Mouse (Mus musculus): ENCODE results near the gene Gm28051. TPM values are rescaled to one million over a fixed set of nuclear protein-coding genes. Genes with fewer than 3 reads are reported as not detected.

The Gm28051 gene
- polyA plus RNA-seq, 1 experiment, result not detected

DNA sequence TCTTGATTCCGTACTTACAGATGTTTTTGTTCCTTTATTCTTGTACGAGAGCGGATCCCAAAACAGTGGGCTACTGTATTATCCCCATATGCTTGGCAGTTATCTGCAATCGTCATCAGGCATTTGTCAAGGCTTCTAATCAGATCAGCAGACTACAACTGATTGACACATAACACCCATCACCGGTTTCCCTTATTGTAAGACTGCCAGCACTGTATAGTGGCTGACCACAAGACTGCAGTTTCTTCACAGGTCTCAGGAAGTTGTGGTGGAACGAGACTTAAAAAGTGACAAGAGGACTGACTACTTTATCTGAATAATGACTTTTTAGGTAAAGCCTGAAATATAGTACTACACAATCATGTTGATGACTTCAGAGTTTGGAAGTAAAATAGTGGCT is 12.7 kb downstream of the Gm28051 start:
- Histone ChIP-seq H3K27me3 (ENCODE audit: control insufficient read depth, insufficient read depth, low read length) (no peaks in the 10 kb centered on the region), H3K36me3 (ENCODE audit: control insufficient read depth, insufficient read depth, low read length) (0 out of 2 replicates have a peak, but pooled peaks cover 3% of the 10 kb centered on the region), H3K4me1 (replicated peaks; ENCODE audit: control insufficient read depth, insufficient read depth, low read length) (peaks cover 10% of the 10 kb centered on the region), H3K4me3 (ENCODE audit: control insufficient read depth, insufficient read depth, low read length) (no peak overlapping the region), H3K27ac (ENCODE audit: control insufficient read depth, insufficient read depth, low read length) (no peak overlapping the region)
- no peak for TF ChIP-seq CTCF (IDR thresholded peaks at IDR 0.05; ENCODE audit: borderline replicate concordance, control insufficient read depth, extremely low read depth, insufficient read depth, low read length, poor library complexity)
- no peak for DNase-seq
- 7% methylated on average over 6 of the region's 6 CpGs for WGBS

DNA sequence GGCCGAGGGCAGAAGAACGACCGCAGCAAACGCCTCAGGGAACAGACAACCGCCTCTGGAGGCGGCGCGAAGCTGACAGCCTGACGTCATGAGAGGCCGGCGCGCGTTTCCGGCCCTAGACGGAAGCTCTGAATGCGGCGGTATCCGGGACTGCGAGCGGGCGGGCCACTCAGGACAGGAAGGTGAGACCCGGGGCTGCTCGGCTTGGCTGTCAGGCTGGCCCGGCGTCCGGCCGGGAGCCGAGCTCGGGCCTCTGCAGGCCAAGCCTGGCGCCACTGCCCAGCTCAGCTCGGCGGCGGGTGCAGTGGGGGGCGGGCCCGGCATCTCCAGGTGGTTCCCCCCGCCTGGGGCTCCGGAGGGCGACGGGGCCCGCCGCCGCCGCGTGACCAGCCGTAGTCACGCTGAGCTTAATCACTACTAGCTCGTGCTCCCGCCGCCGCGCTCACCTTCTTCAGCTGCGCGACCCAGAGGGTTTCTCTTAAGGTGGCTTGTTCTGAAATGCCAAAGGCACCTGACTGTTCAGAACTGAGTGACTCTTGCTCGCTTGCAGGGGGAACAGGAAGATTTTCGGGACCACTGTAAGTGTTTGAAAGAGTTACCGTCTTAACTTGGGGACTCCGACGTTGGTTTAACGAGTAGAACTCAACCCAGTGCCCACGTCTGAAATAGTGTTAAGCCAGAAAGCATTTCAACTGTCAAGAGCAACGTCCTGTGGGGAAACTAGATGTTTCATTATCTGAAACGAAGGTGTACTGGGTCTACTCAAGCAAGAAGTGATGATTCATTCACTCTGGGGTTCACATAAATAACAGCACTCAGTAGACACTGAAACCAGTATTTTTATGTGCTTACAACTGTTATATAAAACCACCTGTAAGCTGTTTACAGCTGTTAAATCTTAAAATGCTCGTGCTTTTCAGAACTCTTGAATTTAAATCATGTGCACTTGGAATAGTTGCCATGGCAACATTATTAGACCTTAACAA is 13.7 kb downstream of the Gm28051 start, which contains the start of the genes Moap1 and Tmem251:
Moap1 (minus strand) TSS at position 73 of the 986 bp plus-strand sequence.
Tmem251 (plus strand) TSS at position 174 of the 986 bp plus-strand sequence.
- peaks cover 10% of the 10 kb centered on the region for H3K4me1 ChIP-seq (replicated peaks; ENCODE audit: control insufficient read depth, insufficient read depth, low read length)
- H3K27ac ChIP-seq (ENCODE audit: control insufficient read depth, insufficient read depth, low read length), result peak within 1 kb of the TSS; percentile 13; the same call in 1 of the 2 replicates
- under 1% methylated on average over 63 of the region's 63 CpGs for WGBS
- H3K36me3 ChIP-seq (ENCODE audit: control insufficient read depth, insufficient read depth, low read length), result 0 out of 2 replicates have a peak, but pooled peaks cover 3% of the 10 kb centered on the region
- H3K4me3 ChIP-seq (ENCODE audit: control insufficient read depth, insufficient read depth, low read length), result peak within 1 kb of the TSS; percentile 75
- peak; percentile 90 for DNase-seq
- H3K27me3 ChIP-seq (ENCODE audit: control insufficient read depth, insufficient read depth, low read length), result no peaks in the 10 kb centered on the region
- 0 out of 2 replicates have a peak, but pooled peaks have one; percentile 10 for TF ChIP-seq CTCF (IDR thresholded peaks at IDR 0.05; ENCODE audit: borderline replicate concordance, control insufficient read depth, extremely low read depth, insufficient read depth, low read length, poor library complexity)
- TF ChIP-seq POLR2A (IDR thresholded peaks at IDR 0.05; ENCODE audit: control insufficient read depth, extremely low read depth, insufficient read depth, low read length, poor library complexity), result peak; percentile 76

DNA sequence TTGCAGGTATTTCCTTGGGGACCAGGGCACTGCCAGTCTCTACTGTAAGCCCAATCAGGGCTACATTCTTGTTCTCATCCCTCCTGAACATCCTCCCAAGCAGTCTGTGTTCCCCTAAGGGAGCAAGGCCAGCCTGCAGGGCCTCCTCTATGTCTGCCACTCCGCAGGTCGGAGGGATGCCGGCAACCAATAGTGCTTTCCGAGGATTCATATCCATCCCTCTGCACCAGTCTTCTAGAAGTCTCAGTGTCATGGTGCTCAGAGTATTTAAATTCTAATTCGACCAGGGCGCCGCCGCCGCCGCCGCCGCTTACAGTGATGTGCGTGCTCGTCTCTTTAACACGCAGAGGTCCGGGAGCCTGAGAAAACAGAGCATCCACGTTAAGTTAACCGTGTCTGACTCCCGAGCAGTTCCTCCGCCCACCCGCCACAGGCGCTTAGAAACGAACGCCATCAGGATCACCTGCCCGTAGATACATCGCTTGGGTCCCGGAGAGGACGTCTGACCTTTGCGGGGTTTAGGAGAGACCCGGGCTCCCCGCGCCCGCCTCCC is 14.5 kb downstream of the Gm28051 start:
- DNase-seq, result no peak
- Histone ChIP-seq H3K4me3 (ENCODE audit: control insufficient read depth, insufficient read depth, low read length) (peak overlapping the region; percentile 75), H3K36me3 (ENCODE audit: control insufficient read depth, insufficient read depth, low read length) (0 out of 2 replicates have a peak, but pooled peaks cover 3% of the 10 kb centered on the region), H3K27ac (ENCODE audit: control insufficient read depth, insufficient read depth, low read length) (peak overlapping the region; percentile 13; the same call in 1 of the 2 replicates), H3K4me1 (replicated peaks; ENCODE audit: control insufficient read depth, insufficient read depth, low read length) (peaks cover 10% of the 10 kb centered on the region), H3K27me3 (ENCODE audit: control insufficient read depth, insufficient read depth, low read length) (no peaks in the 10 kb centered on the region)
- WGBS, result 1% methylated on average over 33 of the region's 33 CpGs
- no peak for TF ChIP-seq CTCF (IDR thresholded peaks at IDR 0.05; ENCODE audit: borderline replicate concordance, control insufficient read depth, extremely low read depth, insufficient read depth, low read length, poor library complexity)
- TF ChIP-seq POLR2A (IDR thresholded peaks at IDR 0.05; ENCODE audit: control insufficient read depth, extremely low read depth, insufficient read depth, low read length, poor library complexity), result no peak

DNA sequence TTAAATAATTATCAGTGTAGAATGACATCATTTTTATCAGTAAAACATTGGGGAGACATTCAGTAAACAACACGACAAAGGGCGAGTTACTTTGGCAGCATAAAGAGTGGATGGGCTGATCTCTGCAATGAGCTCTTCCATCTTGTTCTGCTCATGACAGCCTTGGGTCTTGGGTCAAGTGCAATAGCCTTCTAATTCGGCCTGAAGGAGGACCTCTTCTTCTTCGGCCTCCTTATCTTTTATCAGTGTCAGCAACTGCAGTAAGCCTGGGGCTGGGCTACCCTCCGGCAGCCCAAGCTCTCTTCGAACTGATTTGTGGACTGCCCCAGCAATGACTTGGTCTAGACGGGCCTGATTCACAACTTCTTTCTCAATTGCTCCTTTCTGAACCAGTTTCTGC is 15.5 kb downstream of the Gm28051 start:
- 0 out of 2 replicates have a peak, but pooled peaks cover 3% of the 10 kb centered on the region for H3K36me3 ChIP-seq (ENCODE audit: control insufficient read depth, insufficient read depth, low read length)
- H3K27me3 ChIP-seq (ENCODE audit: control insufficient read depth, insufficient read depth, low read length), result no peaks in the 10 kb centered on the region
- no peak for DNase-seq
- TF ChIP-seq POLR2A (IDR thresholded peaks at IDR 0.05; ENCODE audit: control insufficient read depth, extremely low read depth, insufficient read depth, low read length, poor library complexity) (no peak), CTCF (IDR thresholded peaks at IDR 0.05; ENCODE audit: borderline replicate concordance, control insufficient read depth, extremely low read depth, insufficient read depth, low read length, poor library complexity) (no peak)
- H3K4me1 ChIP-seq (replicated peaks; ENCODE audit: control insufficient read depth, insufficient read depth, low read length), result peaks cover 10% of the 10 kb centered on the region
- H3K27ac ChIP-seq (ENCODE audit: control insufficient read depth, insufficient read depth, low read length), result no peak overlapping the region
- 98% methylated on average over 7 of the region's 7 CpGs for WGBS
- H3K4me3 ChIP-seq (ENCODE audit: control insufficient read depth, insufficient read depth, low read length), result no peak overlapping the region

DNA sequence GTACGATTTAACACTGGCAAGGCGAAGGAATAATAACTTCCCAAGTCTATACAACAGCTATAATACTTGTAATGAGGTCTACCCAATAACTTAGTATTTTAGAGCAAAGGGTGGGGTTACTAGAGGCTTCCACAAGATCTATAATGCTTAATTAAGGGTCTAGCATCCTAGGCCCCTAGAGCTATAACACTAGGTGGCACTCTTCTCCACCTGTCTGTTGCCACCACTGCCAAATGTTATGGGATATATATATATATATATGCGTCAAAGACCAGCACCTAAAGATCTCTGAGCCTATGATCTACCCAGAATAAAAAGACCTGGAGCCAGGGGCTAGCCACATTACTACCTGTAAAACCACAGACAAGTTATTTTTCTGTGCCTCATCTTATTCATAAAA is 17.3 kb downstream of the Gm28051 start:
- no peak for TF ChIP-seq POLR2A (IDR thresholded peaks at IDR 0.05; ENCODE audit: control insufficient read depth, extremely low read depth, insufficient read depth, low read length, poor library complexity)
- H3K27ac ChIP-seq (ENCODE audit: control insufficient read depth, insufficient read depth, low read length), result no peak overlapping the region
- H3K27me3 ChIP-seq (ENCODE audit: control insufficient read depth, insufficient read depth, low read length), result no peaks in the 10 kb centered on the region
- DNase-seq, result peak; percentile 51
- WGBS, result 67% methylated on average over 3 of the region's 3 CpGs
- no peak overlapping the region for H3K4me3 ChIP-seq (ENCODE audit: control insufficient read depth, insufficient read depth, low read length)
- peaks cover 8% of the 10 kb centered on the region for H3K4me1 ChIP-seq (replicated peaks; ENCODE audit: control insufficient read depth, insufficient read depth, low read length)
- no peaks in the 10 kb centered on the region for H3K36me3 ChIP-seq (ENCODE audit: control insufficient read depth, insufficient read depth, low read length)

DNA sequence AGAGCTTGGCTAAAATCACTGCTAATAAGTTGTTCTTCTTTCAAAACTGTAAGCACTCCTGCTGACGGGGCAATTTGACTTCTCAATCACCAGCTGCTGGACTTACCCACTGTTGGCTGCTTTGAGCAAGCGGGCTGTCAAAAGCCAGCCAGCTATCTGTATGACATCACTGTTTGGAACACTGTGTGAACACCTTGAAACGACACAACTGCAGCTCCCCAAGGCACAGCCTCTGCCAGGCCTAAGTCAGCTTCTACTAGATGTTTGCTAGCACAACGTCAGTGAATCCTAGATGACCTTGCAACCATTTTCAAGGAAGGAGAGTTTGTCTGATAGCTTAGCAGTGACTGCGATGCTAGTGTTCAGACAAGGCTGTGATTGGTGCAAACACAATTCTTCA is 18.5 kb downstream of the Gm28051 start:
- Histone ChIP-seq H3K27ac (ENCODE audit: control insufficient read depth, insufficient read depth, low read length) (no peak overlapping the region), H3K36me3 (ENCODE audit: control insufficient read depth, insufficient read depth, low read length) (no peaks in the 10 kb centered on the region), H3K4me1 (replicated peaks; ENCODE audit: control insufficient read depth, insufficient read depth, low read length) (peaks cover 5% of the 10 kb centered on the region), H3K27me3 (ENCODE audit: control insufficient read depth, insufficient read depth, low read length) (no peaks in the 10 kb centered on the region), H3K4me3 (ENCODE audit: control insufficient read depth, insufficient read depth, low read length) (no peak overlapping the region)
- no peak for DNase-seq
- TF ChIP-seq CTCF (IDR thresholded peaks at IDR 0.05; ENCODE audit: borderline replicate concordance, control insufficient read depth, extremely low read depth, insufficient read depth, low read length, poor library complexity) (no peak), POLR2A (IDR thresholded peaks at IDR 0.05; ENCODE audit: control insufficient read depth, extremely low read depth, insufficient read depth, low read length, poor library complexity) (no peak)
- 92% methylated on average over 5 of the region's 5 CpGs for WGBS

Measured in thymus, adult 2 months (tissue).